Mouse (Mus musculus) lung, postnatal 10 days (tissue): ENCODE data around the gene Sycp1.

Source experiments
- DNase-seq: peaks from one replicate; pipeline ENCODE4 v3.0.0; 2021

Gene Sycp1

DNA sequence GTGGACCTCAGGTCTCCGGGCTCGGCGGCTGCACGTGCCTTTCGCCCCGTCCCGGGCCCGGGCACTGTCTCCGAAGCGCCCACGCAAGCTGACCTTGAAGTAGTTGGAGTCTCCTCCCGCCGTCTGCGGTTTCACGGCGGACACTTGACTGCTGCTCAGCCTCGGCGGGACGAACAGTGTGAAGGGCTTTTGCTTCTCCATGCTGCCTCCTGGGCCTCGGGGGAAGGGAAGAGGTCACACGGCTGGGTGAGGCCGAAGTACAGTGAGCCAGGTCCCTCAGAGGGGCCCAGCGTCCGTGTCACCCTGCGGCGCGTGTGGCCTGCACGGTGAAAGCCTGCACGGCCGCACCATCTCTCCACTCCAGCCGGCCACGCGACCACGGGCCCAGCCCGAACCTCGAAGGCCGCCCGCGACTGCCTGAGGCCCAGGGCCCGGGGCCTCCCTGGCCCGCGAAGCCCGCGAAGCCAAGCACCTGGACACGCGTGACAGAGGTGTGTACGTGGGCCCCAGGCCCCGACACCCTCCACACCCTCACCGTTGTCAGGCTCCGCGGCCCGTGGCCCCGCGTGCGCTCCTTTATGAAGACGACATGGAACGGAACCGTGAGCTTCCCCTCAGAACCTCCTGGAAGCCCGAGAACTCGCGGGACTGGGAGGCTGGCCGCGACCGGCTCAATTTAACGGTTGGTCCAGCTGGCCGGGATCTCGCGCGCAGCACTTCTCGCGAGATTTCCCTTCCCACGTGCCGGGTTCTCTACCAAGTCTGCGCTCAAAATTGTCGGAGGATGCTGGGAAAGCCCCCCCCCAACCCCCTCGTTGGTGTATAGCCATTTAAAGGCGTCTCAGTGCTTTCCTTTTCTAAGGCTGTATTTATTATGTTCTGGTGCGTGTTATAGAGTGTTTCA lies at the start of gene Sycp1:
Gene Sycp1 (minus strand): TSS at position 650 of the 904 bp plus-strand sequence.
- DNase-seq, result no peak

DNA sequence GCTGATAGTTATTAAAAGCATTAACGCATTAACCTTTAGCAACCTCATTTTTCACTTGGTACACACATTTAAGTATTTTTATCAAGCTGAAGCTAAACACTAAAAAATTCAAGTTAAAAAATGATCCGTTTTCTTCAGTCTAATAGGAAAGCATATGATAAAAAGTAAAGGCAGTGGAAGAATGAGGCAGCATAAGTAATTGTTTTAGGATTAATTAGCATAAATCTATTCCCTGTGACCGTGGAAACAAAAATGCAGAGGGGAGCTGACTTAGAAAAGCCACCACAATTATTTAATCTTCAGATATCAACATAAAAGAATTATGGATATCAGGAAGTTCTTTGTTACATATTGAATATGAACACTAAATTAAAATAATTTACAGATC lies 44.4 kb upstream of the Sycp1 start:
- DNase-seq, result no peak

DNA sequence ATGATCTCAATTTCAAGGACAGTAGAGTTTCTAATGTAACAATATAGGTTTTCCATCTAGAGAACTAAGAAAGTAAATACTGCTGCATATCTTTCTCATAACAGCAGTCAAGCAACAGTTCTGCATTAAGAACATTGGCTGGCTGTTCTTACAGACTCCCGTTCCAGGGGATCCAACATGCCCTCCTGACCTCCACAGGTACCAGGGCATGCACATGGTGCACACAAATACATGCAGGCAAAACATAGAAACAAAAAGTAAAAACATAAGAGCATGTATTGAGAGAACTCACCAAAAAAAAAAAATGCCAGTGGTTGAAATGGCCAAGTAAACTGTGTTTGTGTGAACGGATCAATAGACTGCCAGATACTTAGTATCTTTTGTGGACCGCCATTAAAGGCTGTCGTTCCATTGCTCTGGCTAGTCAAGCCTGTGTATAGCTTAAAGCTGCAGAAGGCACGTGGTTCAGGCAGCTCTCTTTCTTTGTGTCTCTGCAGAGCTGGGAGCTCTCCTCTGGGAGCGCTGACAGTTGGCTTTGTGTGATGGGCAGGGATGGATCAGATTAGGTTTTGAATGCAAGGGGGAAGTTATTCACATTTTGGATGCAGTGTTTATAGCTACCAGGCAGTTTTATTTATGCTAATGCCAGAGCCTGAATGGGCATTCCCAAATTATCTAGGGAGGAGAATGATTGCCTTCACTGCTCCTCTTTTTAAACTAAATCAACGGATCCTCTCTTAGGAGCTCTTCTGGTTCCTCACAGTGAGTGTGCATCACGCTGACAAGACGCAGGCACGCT lies 43.8 kb upstream of the Sycp1 start:
- no peak for DNase-seq

DNA sequence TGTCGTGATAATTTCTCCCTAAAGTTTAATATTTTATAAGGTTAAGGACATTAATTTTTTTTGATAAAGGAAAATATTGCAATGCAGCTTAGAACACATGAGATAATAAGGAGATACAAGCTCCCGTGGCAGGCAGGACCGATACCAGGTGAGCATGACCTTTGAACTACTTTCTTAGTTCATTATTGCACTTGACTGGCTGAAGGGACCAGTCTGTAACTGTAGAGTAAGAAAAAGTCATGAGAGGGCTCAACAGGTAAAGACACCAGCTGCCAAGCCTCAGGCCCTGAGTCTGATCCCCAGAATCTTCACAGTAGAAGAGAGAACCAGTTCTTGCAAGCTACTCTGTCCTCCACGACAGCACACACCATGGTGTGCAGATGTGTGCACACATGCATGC lies 41.0 kb upstream of the Sycp1 start:
- DNase-seq, result no peak

DNA sequence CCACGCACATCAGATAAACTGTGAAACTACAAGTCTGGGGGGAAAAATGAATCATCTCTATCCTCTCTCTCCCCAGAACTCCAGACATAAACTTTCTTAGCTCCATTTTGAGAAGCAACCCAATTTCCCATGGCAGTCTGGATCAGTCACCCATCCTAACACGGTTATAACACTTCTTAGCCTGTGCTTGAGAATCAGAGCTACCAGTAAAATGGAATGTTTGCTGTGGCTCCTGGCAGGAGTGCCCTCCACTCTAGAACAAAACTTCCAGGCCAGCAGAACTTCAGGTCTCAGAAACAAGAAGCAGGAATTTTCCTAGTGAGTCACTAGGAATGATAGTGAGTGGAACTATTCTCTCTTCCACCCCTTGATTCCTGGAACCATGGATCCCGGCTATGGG lies 34.6 kb upstream of the Sycp1 start:
- no peak for DNase-seq

DNA sequence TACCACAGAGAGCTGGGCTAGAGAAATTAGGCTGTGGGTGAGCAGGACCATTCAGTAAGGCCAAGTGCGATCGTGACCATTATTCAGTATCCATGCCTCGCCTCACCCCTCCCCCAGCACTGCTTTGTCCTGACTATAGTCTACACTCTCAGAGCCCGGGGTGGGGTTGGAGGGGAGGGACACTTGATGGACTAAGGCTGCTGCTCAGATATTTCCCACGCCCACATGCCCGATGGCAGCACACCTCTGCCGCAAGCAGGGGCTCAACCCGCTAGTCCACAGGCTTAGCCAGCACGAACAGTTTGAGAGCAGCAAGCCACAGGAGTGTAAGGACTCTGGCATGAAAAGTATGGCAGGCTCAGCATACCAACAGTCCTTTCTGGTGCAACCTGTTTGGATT lies 34.2 kb upstream of the Sycp1 start:
- DNase-seq, result peak; percentile 35

DNA sequence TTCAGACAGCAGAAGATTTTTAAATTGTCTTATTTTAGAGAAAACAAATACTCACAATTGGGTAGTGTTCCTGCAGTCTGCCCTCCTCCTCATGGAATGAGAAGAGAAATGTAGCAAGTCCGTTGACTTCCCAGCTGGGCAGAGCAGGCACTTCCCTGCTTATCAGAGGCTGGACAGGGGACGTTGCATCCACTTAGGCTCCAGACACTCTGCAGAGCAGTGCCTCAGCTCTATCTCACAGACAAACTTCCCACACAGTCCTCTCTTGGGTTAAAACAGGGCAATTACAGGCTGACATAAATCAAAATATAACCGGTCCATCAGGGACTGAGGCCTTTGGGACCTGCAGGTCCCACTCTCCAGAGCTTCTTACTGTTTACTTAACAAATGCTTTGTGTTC lies 28.1 kb upstream of the Sycp1 start, which contains the start of gene Nr1h5:
Gene Nr1h5 (minus strand): TSS at position 101 of the 400 bp plus-strand sequence.
- no peak for DNase-seq

DNA sequence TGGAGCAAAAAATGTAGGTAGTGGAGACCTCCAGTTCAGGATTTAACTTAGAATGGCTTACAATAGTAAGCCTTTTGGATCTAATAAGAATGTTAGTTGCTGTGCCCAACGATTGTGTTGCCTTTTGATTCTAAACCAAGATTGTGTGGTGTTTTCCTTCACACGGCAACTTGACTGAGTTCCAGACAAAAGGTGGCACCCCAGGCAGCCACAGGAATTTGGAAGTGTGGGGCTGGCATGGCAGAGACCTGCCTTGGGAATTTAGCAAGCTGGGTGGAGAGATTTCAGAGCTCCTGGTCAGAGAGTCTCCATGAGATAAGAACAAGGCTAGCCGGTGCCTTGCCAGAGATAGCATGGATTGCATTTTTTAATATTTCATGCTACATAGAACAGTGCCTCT lies 19.7 kb upstream of the Sycp1 start:
- peak; percentile 20 for DNase-seq

DNA sequence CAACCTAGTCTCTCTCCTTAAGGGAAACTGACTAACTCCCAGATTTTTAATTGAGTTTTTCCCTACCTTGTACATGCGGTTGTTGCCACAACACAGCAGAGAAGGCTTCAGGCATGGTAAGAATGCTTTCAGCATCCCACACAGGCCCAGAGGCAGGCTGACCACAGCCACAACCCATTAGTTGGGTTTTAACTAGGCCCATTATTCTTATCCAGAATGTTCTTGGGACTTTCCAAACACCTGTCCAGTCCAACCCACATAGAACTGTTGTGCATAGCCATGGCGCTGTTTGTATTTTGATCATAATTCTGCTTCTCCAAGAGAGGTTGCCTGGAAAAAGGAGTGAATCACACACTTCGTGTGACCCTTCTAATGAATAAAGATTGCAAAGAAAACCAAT lies 19.2 kb upstream of the Sycp1 start:
- no peak for DNase-seq

DNA sequence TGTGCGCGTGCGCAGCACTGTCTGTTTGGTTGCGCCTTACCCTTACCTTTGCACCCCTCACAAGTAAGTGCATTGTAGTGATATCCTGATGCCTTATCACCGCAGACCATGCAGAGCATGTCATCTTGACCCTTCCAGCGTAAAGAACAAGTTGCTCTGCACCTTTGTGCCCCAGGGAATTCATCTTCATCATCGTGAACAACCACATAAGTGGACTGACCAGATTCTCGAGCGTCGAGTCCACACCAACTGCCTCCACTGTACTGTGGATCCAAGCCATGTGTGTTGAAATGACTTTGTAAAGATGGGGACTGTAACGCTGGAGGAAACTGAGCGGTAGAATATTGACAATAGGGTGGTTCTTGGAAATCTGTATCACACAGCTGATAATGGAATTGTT lies 18.6 kb upstream of the Sycp1 start:
- no peak for DNase-seq

DNA sequence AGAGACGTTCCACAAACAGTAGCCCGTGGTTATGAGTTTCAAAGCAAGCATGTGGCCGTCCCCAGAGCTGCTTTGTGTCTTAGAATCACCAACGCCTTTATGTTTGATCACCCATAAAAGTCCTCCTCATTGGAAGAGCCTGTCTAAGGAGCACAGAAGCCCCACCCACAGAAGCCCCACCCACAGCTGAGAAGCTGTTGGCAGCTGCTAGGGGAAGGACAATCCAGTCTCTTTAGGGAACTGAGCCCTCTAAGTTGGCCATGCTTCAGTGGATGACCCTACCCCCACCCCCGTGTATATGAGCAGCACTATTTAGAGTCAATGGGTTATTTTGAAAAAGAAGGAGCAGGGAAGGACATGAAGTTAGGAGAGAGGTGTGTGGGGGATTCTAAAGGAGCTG lies 11.0 kb upstream of the Sycp1 start:
- DNase-seq, result peak; percentile 4

DNA sequence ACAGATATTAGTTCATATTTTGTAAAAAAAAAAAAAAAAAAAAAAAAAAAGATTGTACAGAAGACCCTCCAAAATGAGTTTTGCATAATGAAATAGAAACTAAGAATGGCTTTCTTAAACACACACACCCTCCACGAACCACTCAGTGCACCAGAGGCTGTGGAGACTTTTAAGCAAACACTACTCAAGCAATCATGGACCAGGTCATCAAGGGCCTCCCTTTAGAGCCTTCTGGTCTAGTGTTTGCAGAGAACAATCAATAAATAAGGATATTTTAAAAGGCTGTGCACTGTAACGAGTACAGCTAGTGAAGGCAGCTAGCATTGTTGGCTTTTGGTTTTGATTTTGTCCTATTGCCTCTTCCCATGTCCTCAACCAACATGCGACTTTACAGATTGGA lies 10.4 kb upstream of the Sycp1 start:
- DNase-seq, result no peak

DNA sequence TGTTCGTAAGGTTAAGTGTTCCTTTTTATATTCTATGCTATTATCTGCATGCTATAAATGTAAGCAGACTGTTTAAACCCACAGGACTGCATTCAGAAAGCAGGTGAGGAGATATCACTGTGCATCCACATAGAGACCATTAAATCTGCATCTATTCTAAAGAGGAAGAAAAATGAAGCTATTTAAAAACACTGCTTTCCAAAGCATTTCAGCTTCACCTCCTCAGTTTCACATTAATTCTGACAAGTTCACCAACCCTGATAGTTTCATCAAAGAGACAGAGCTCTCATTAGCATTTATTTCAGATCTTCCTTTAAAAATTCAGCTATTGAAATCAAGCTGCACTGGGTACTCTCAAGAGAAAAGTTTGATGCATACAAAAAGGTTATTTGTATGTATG lies 2.2 kb upstream of the Sycp1 start:
- no peak for DNase-seq

DNA sequence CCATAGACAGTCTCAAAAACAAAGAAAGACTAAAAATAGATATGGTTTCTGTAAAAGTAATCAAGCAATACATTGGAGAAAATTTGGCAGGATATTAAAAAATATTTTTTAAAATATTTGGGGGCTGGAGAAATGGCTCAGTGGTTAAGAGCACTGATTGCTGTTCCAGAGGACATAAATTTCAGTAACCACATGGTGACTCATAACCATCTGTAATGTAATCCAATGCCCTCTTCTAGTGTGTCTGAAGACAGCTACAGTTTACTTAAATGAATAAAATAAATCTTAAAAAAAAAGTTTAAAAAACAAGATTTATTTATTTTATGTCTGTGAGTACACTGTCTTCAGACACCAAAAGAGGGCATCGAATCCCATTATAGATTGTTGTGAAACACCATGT lies 36.8 kb downstream of the Sycp1 start:
- DNase-seq, result no peak

DNA sequence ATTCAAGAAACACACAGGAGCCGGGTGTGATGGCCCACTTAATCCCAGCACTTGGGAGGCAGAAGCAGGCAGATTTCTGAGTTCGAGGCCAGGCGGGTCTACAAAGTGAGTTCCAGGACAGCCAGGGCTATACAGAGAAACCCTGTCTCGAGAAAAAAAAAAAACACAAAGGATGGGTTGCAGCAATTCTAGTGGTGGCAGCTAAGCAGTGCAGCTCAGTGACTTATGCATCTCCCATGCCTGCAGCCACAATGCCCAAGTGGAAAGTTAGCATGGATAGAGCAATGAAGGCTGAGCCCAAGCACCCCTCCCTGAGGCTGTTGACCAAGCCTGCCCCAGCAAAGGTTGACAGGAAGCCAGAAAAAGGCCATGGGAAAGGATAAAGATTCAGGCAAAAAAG lies 55.4 kb downstream of the Sycp1 start:
- no peak for DNase-seq

DNA sequence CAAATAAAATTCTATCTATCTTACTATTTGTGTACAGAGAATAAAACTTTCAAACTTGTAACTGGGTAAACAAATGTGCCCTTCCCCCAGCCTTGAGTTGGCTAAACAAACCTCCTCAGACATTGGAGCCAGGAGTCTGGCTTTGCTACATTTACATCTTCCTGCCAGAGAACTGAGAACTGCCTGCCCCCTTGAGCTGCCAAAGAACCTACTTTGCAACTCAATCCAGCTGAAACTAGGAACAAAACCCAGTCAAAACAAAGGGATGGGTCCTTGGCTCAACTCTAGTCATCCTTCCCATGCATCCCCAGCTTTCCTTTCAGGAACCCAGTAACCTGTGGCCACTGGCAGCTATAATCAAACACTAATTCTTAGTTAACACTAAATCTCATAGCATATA lies 87.2 kb downstream of the Sycp1 start:
- no peak for DNase-seq

DNA sequence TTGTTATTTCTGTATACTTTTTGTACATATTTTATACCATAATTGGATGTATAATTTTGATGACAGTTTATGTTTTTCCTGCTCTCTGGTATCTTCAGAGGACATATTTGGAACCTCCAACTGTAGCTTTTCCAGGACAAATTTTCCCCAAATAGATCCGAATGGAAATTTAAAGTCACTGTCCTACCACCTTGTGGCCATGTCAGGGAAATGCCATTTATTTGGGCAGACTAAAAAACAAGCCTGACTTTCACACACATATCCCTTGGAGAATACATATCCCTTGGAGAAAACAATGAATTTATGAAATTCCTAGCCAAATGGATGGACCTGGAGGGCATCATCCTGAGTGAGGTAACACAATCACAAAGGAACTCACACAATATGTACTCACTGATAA lies 93.5 kb downstream of the Sycp1 start:
- no peak for DNase-seq

DNA sequence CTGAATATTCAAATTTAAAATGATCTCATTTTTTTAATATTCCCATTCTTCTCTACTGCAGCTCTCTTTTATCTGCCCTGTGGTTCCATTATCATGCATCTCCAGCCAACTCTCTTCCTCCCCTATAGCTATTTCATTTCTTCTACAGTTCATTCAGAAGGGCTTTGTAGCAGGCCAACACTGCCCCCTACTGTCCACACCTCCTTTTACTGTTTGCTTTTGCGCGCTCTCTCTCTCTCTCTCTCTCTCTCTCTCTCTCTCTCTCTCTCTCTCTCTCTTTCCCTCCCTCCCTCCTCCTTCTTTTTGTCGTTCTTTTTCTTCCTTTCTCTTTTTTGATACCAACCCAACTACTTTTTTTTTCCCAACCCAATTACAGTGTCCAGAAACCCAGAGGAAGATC lies 132.0 kb downstream of the Sycp1 start:
- DNase-seq, result peak; percentile 86

DNA sequence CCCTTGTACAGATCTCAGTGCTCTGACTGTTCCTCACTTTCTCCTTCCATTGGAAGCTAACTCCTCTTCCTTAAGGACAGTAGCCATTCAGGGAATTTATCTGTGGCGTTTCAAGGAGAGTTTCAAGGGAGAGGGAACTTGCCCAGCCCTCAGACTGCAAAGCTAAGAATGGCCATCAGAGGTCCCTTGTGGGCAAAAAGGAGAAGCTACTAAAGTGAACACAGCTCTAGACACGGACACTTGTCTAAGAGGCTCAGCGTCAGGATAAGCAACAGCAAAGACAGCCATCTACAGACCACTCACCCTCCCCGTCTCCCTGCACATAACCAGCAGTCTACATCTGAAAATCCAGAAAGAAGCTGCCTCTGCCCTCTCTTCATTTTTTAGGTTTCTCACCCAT lies 148.5 kb downstream of the Sycp1 start:
- no peak for DNase-seq

DNA sequence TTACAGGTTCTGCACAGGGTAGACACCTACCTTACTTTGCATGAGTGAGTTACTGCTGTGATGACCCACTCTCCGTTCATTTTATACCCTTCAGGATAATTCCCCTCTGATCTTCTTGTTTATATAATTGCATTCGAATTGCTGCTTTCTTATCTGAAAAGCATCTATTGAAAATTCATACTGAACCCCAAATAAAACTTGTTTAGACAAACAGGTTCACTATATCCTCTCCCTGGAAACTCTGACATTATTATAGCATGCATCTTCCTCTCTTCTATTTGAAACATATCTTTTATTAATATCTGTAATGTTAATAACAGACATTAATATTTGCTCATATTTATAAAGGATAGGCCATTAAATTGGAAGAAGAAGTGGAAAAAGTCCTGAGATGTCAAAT lies 153.3 kb downstream of the Sycp1 start, which contains the start of gene Tshb:
Gene Tshb (minus strand): TSS at position 101 of the 400 bp plus-strand sequence.
- no peak for DNase-seq

DNA sequence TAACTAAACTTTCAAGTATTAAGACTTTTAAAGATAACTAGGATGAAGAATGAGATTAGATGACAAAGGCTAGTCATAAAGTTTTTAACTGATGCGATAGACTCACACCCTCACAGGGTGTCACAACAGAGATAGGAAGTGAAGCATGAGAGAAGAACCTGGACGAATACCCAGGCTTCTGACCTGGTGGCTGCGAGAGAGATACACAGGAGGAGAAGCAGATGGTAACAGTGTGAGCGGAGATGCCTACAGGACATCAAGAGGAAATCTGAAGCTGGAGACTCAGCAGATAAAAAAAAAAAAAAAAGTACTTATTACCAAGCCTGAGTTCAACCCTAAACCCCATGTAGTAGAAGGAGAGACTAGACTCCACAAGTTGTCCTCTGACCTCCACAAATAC lies 162.9 kb downstream of the Sycp1 start:
- DNase-seq, result no peak
